Mouse (Mus musculus) heart, postnatal 0 days (tissue): ENCODE data around the gene Plekhm1. TPM values are rescaled to one million over a fixed set of nuclear protein-coding genes. Genes with fewer than 3 reads are reported as not detected.
A peak's percentile ranks its signal among the peaks of the same experiment; 100 is the strongest.
"Not testable (repeated sequence)": the region's sequence is repeated elsewhere in the genome, so short reads cannot be mapped to it uniquely, and the experiment has no call there.

ENCODE experiments used
- ATAC-seq: fragments of 200-750 bp; cut with Nextera tagmentation; 2 replicates; pipeline ENCODE4 v1.8.0; 2017; ENCODE audit warnings: low read depth, moderate number of reproducible peaks, moderate library complexity; ENCODE audit not compliant: insufficient read depth
- DNase-seq: peaks from one replicate; pipeline ENCODE4 v3.0.0-alpha.2; 2016; ENCODE audit warnings: low spot score
- H3K27ac ChIP-seq: fragments of 300-500 bp; sonication (generic); 2 replicates; pipeline ENCODE4 v1.5.1; 2014; ENCODE audit warnings: low read depth, mild to moderate bottlenecking
- H3K27me3 ChIP-seq: fragments of 300-500 bp; sonication (generic); 2 replicates; pipeline ENCODE4 v1.6.1; 2014; ENCODE audit warnings: low read length, mixed read lengths; ENCODE audit not compliant: control insufficient read depth, insufficient read depth
- H3K36me3 ChIP-seq: fragments of 300-500 bp; sonication (generic); replicated peaks from 2 replicates; pipeline ENCODE4 v1.6.1; 2014; ENCODE audit warnings: low read length, mixed read lengths; ENCODE audit not compliant: control insufficient read depth, insufficient read depth
- H3K4me1 ChIP-seq: fragments of 300-500 bp; sonication (generic); 2 replicates; pipeline ENCODE4 v1.6.1; 2014; ENCODE audit warnings: antibody characterized with exemption; ENCODE audit not compliant: control insufficient read depth, insufficient read depth
- H3K4me2 ChIP-seq: fragments of 300-500 bp; sonication (generic); 2 replicates; pipeline ENCODE4 v1.6.1; 2014; ENCODE audit warnings: low read depth, mild to moderate bottlenecking, low read length, moderate library complexity
- H3K4me3 ChIP-seq: fragments of 300-500 bp; sonication (generic); 2 replicates; pipeline ENCODE4 v1.5.1; 2014; ENCODE audit warnings: low read depth, low read length
- H3K9ac ChIP-seq: fragments of 300-500 bp; sonication (generic); replicated peaks from 2 replicates; pipeline ENCODE4 v1.6.1; 2014; ENCODE audit warnings: low read depth, low read length, mixed read lengths
- H3K9me3 ChIP-seq: fragments of 300-500 bp; sonication (generic); replicated peaks from 2 replicates; pipeline ENCODE4 v1.6.1; 2016; ENCODE audit warnings: low read length; ENCODE audit not compliant: control insufficient read depth
- CTCF ChIP-seq: IDR thresholded peaks from 2 replicates; pipeline ENCODE4 v1.5.1; 2016; ENCODE audit warnings: antibody characterized with exemption, control low read depth, low read depth
- EP300 ChIP-seq: IDR thresholded peaks from 2 replicates; pipeline ENCODE4 v1.6.1; 2016; ENCODE audit warnings: antibody characterized with exemption, low read depth
- WGBS: fragments of 180-500 bp; shearing (Covaris S2); extraction: QIAGEN DNeasy Blood & Tissue Kit; methylation state at CpG from one replicate; pipeline ENCODE4 v1.1.7; 2014; 5-methylcytosine and 5-hydroxymethylcytosine counted together
- polyA plus RNA-seq: library from polyadenylated mRNA; unstranded; fragments of >200 nt; fragmentation: Nextera tagmentation; extraction: Ambion mirVana; gene quantifications from 2 replicates; pipeline ENCODE4 v1.2.1, GENCODE M21; 2015
- total RNA-seq: library from RNA; depleted of rRNA; stranded (reverse); fragments of >200 nt; gene quantifications from 2 replicates; pipeline ENCODE4 v1.2.3, GENCODE M21; 2014; ENCODE audit warnings: low replicate concordance; rRNA removed

The Plekhm1 gene
- total RNA-seq (3.9 and 4.9 TPM in 2 replicates), polyA plus RNA-seq (3.4 and 3.5 TPM in 2 replicates)

GRCm38 (mm10) chr11:103411981-103412949 is at the start of gene Plekhm1:
Gene Plekhm1, minus strand, starts transcription at chr11:103412687.
- H3K27me3 ChIP-seq: no peaks in the 10 kb centered on the region
- H3K4me1 ChIP-seq: peaks cover 6% of the 10 kb centered on the region; the same call in 1 of the 2 replicates
- peak within 1 kb of the TSS; percentile 86 for H3K4me2 ChIP-seq
- peaks cover 5% of the 10 kb centered on the region; the same call in 1 of the 2 replicates for H3K36me3 ChIP-seq
- H3K27ac ChIP-seq: peak within 1 kb of the TSS; percentile 59
- H3K9me3 ChIP-seq: no peaks in the 10 kb centered on the region
- TF ChIP-seq EP300: no peak
- peak; percentile 97 for DNase-seq
- H3K9ac ChIP-seq: peak within 1 kb of the TSS; percentile 93
- peak within 1 kb of the TSS; percentile 92 for H3K4me3 ChIP-seq
- peak; percentile 98 for ATAC-seq
- WGBS: under 1% methylated on average over 62 of the region's 67 CpGs

- not testable (repeated sequence) for H3K4me3 ChIP-seq, ATAC-seq, H3K4me2 ChIP-seq, H3K9me3 ChIP-seq, DNase-seq, H3K36me3 ChIP-seq, H3K4me1 ChIP-seq, H3K27ac ChIP-seq, H3K27me3 ChIP-seq, H3K9ac ChIP-seq
- WGBS: 87% methylated on average over 1 of the region's 1 CpGs
Observed at GRCm38 (mm10) chr11:103451105-103451504, 38.6 kb upstream of the Plekhm1 start.

- 88% methylated on average over 14 of the region's 14 CpGs for WGBS
- not testable (repeated sequence) for H3K36me3 ChIP-seq, H3K9ac ChIP-seq, H3K9me3 ChIP-seq, H3K4me2 ChIP-seq, H3K27me3 ChIP-seq, H3K4me3 ChIP-seq, H3K4me1 ChIP-seq, ATAC-seq, H3K27ac ChIP-seq, DNase-seq
Observed at GRCm38 (mm10) chr11:103449721-103450120, 37.2 kb upstream of the Plekhm1 start.

- no peak overlapping the region for H3K9ac ChIP-seq
- DNase-seq (no peak), ATAC-seq (no peak)
- 92% methylated on average over 3 of the region's 3 CpGs for WGBS
- TF ChIP-seq CTCF (no peak), EP300 (no peak)
- H3K27ac ChIP-seq: no peak overlapping the region
- H3K4me3 ChIP-seq: no peak overlapping the region
- no peaks in the 10 kb centered on the region for H3K36me3 ChIP-seq
- no peaks in the 10 kb centered on the region for H3K4me1 ChIP-seq
- H3K4me2 ChIP-seq: no peak overlapping the region
- H3K27me3 ChIP-seq: no peaks in the 10 kb centered on the region
- H3K9me3 ChIP-seq: no peaks in the 10 kb centered on the region
Observed at GRCm38 (mm10) chr11:103443678-103444077, 31.2 kb upstream of the Plekhm1 start.

GRCm38 (mm10) chr11:103436282-103436681 is 23.8 kb upstream of the Plekhm1 start:
- ATAC-seq (no peak), DNase-seq (no peak)
- Histone ChIP-seq H3K9me3 (no peaks in the 10 kb centered on the region), H3K36me3 (no peaks in the 10 kb centered on the region), H3K27me3 (no peaks in the 10 kb centered on the region), H3K4me2 (no peak overlapping the region), H3K27ac (no peak overlapping the region), H3K9ac (no peak overlapping the region), H3K4me3 (no peak overlapping the region), H3K4me1 (no peaks in the 10 kb centered on the region)
- no peak for TF ChIP-seq EP300
- TF ChIP-seq CTCF: no peak
- WGBS: 60% methylated on average over 5 of the region's 5 CpGs
